Mouse (Mus musculus): ENCODE measurements around the gene Ccnj. TPM values are rescaled to one million over a fixed set of nuclear protein-coding genes. Genes with fewer than 3 reads are reported as not detected.

Ccnj gene
- polyA plus RNA-seq, 1 experiment from 2014 or later: 20.4 TPM

GRCm38 (mm10) chr19:40868284-40868683, 37.2 kb downstream of the Ccnj start:
- Histone ChIP-seq H3K27ac (replicated peaks) (no peak overlapping the region), H3K4me2 (no peak overlapping the region), H3K4me1 (replicated peaks) (no peaks in the 10 kb centered on the region), H3K9ac (no peak overlapping the region), H3K27me3 (peaks cover 70% of the 10 kb centered on the region), H3K9me3 (no peaks in the 10 kb centered on the region), H3K36me3 (no peaks in the 10 kb centered on the region), H3K4me3 (no peak overlapping the region)
- WGBS: 41% methylated on average over 5 of the region's 5 CpGs
- ATAC-seq (ENCODE audit: low read depth): no peak

- Histone ChIP-seq H3K4me3 (no peak overlapping the region), H3K9me3 (no peaks in the 10 kb centered on the region), H3K36me3 (no peaks in the 10 kb centered on the region), H3K9ac (no peak overlapping the region), H3K27me3 (peaks cover 66% of the 10 kb centered on the region), H3K4me1 (replicated peaks) (no peaks in the 10 kb centered on the region; the same call in 1 of the 2 replicates), H3K27ac (replicated peaks) (no peak overlapping the region), H3K4me2 (no peak overlapping the region)
- ATAC-seq (ENCODE audit: low read depth): no peak
- WGBS: 86% methylated on average over 3 of the region's 3 CpGs
Observed at GRCm38 (mm10) chr19:40869425-40870105, 38.5 kb downstream of the Ccnj start.

- H3K27ac ChIP-seq (replicated peaks): peak overlapping the region; percentile 96
- ATAC-seq (ENCODE audit: low read depth): peak; percentile 99
- H3K36me3 ChIP-seq: no peaks in the 10 kb centered on the region
- no peaks in the 10 kb centered on the region; the same call in 1 of the 2 replicates for H3K4me1 ChIP-seq (replicated peaks)
- peak overlapping the region; percentile 76 for H3K9ac ChIP-seq
- WGBS: under 1% methylated on average over 51 of the region's 51 CpGs
- H3K9me3 ChIP-seq: no peaks in the 10 kb centered on the region
- H3K4me3 ChIP-seq: peak overlapping the region; percentile 59
- H3K4me2 ChIP-seq: peak overlapping the region; percentile 66
- peaks cover 71% of the 10 kb centered on the region for H3K27me3 ChIP-seq
Observed at GRCm38 (mm10) chr19:40872955-40873665, 42.0 kb downstream of the Ccnj start.

GRCm38 (mm10) chr19:40881700-40882099, 50.6 kb downstream of the Ccnj start:
- WGBS: 88% methylated on average over 4 of the region's 4 CpGs
- no peak overlapping the region for H3K9ac ChIP-seq
- no peaks in the 10 kb centered on the region for H3K36me3 ChIP-seq
- no peak overlapping the region for H3K27ac ChIP-seq (replicated peaks)
- H3K4me1 ChIP-seq (replicated peaks): no peaks in the 10 kb centered on the region
- H3K9me3 ChIP-seq: no peaks in the 10 kb centered on the region
- no peak for ATAC-seq (ENCODE audit: low read depth)
- H3K27me3 ChIP-seq: peaks cover 91% of the 10 kb centered on the region
- H3K4me3 ChIP-seq: no peak overlapping the region
- H3K4me2 ChIP-seq: no peak overlapping the region

GRCm38 (mm10) chr19:40888887-40889286, 57.8 kb downstream of the Ccnj start:
- 96% methylated on average over 1 of the region's 1 CpGs for WGBS
- Histone ChIP-seq H3K27me3 (peaks cover 81% of the 10 kb centered on the region), H3K9me3 (0 out of 2 replicates have a peak, but pooled peaks cover 4% of the 10 kb centered on the region), H3K36me3 (no peaks in the 10 kb centered on the region), H3K9ac (no peak overlapping the region), H3K4me3 (no peak overlapping the region), H3K4me1 (replicated peaks) (peaks cover 1% of the 10 kb centered on the region; the same call in 1 of the 2 replicates), H3K27ac (replicated peaks) (no peak overlapping the region), H3K4me2 (no peak overlapping the region)
- ATAC-seq (ENCODE audit: low read depth): no peak

- peak; percentile 66 for ATAC-seq (ENCODE audit: low read depth)
- peak overlapping the region; percentile 66 for H3K4me2 ChIP-seq
- 49% methylated on average over 21 of the region's 21 CpGs for WGBS
Observed at GRCm38 (mm10) chr19:40894071-40894506, 63.0 kb downstream of the Ccnj start.

GRCm38 (mm10) chr19:40894519-40895392, 63.7 kb downstream of the Ccnj start, which contains the start of gene Zfp518a:
TSS of gene Zfp518a (plus strand) at chr19:40894705.
- under 1% methylated on average over 89 of the region's 89 CpGs for WGBS
- H3K4me3 ChIP-seq: peak within 1 kb of the TSS; percentile 83
- peaks cover 4% of the 10 kb centered on the region; the same call in 1 of the 2 replicates for H3K36me3 ChIP-seq
- peak within 1 kb of the TSS; percentile 96 for H3K27ac ChIP-seq (replicated peaks)
- peaks cover 32% of the 10 kb centered on the region for H3K27me3 ChIP-seq
- H3K4me1 ChIP-seq (replicated peaks): peaks cover 12% of the 10 kb centered on the region
- H3K9ac ChIP-seq: peak within 1 kb of the TSS; percentile 78
- ATAC-seq (ENCODE audit: low read depth): peak; percentile 93
- H3K4me2 ChIP-seq: peak within 1 kb of the TSS; percentile 66
- 0 out of 2 replicates have a peak, but pooled peaks cover 6% of the 10 kb centered on the region for H3K9me3 ChIP-seq

More at GRCm38 (mm10) chr19:40894071-40894506, 63.0 kb downstream of the Ccnj start:
- Histone ChIP-seq H3K9me3 (0 out of 2 replicates have a peak, but pooled peaks cover 6% of the 10 kb centered on the region), H3K27ac (replicated peaks) (peak overlapping the region; percentile 96), H3K36me3 (peaks cover 4% of the 10 kb centered on the region; the same call in 1 of the 2 replicates), H3K4me3 (peak overlapping the region; percentile 83), H3K9ac (peak overlapping the region; percentile 78), H3K27me3 (peaks cover 37% of the 10 kb centered on the region), H3K4me1 (replicated peaks) (peaks cover 12% of the 10 kb centered on the region)

- 3% methylated on average over 6 of the region's 6 CpGs for WGBS
- peak overlapping the region; percentile 66 for H3K4me2 ChIP-seq
- H3K9me3 ChIP-seq: 0 out of 2 replicates have a peak, but pooled peaks cover 6% of the 10 kb centered on the region
- peak overlapping the region; percentile 83 for H3K4me3 ChIP-seq
- peaks cover 4% of the 10 kb centered on the region; the same call in 1 of the 2 replicates for H3K36me3 ChIP-seq
- peak overlapping the region; percentile 78 for H3K9ac ChIP-seq
- H3K4me1 ChIP-seq (replicated peaks): peaks cover 12% of the 10 kb centered on the region
- no peak for ATAC-seq (ENCODE audit: low read depth)
- peaks cover 28% of the 10 kb centered on the region for H3K27me3 ChIP-seq
- peak overlapping the region; percentile 96 for H3K27ac ChIP-seq (replicated peaks)
Observed at GRCm38 (mm10) chr19:40895393-40895703, 64.3 kb downstream of the Ccnj start.

Small RNAs within 50 kb of the gene (microRNA-seq; reads per million reads assigned to microRNA genes)
- gene Mir8092: 0.59 reads per million

Other genes starting within 250 kb of the Ccnj start
- gene Aldh18a1, start 242.8 kb upstream of the Ccnj start, polyA plus RNA-seq (2015; fragmentation: Nextera tagmentation; extraction: Ambion mirVana): 54.1 and 64.6 TPM in 2 replicates
- 8.2 and 10.6 TPM in 2 replicates for gene Tctn3, start 219.0 kb upstream of the Ccnj start, polyA plus RNA-seq (2015; fragmentation: Nextera tagmentation; extraction: Ambion mirVana)
- gene Entpd1, start 218.9 kb upstream of the Ccnj start, polyA plus RNA-seq (2015; fragmentation: Nextera tagmentation; extraction: Ambion mirVana): 8.1 and 10.7 TPM in 2 replicates
- gene Cc2d2b, start 82.5 kb upstream of the Ccnj start, polyA plus RNA-seq (2015; fragmentation: Nextera tagmentation; extraction: Ambion mirVana): 0.37 TPM in 1 of 2 replicates, not detected in the other
- 6.1 and 6.9 TPM in 2 replicates for gene Zfp518a, start 63.4 kb downstream of the Ccnj start, polyA plus RNA-seq (2015; fragmentation: Nextera tagmentation; extraction: Ambion mirVana)
- 0.64 and 0.70 TPM in 2 replicates for gene Blnk, start 163.3 kb downstream of the Ccnj start, polyA plus RNA-seq (2015; fragmentation: Nextera tagmentation; extraction: Ambion mirVana)
- 0.22 TPM in 1 of 2 replicates, not detected in the other for gene Dntt, start 198.0 kb downstream of the Ccnj start, polyA plus RNA-seq (2015; fragmentation: Nextera tagmentation; extraction: Ambion mirVana)
- gene Opalin, start 245.8 kb downstream of the Ccnj start, polyA plus RNA-seq (2015; fragmentation: Nextera tagmentation; extraction: Ambion mirVana): not detected in 2 replicates